Mouse (Mus musculus) midbrain, embryonic 15.5 days (tissue): ENCODE results near the gene Mucl3. TPM values are rescaled to one million over a fixed set of nuclear protein-coding genes. Genes with fewer than 3 reads are reported as not detected.

Experiments used
- ATAC-seq: fragments of 200-750 bp; cut with Nextera tagmentation; replicated peaks from 2 replicates; pipeline ENCODE4 v1.8.0; 2017; ENCODE audit warnings: moderate TSS enrichment
- H3K27ac ChIP-seq: fragments of 300-500 bp; sonication (generic); 2 replicates; pipeline ENCODE4 v1.5.1; 2015; ENCODE audit warnings: mild to moderate bottlenecking, inconsistent platforms
- H3K27me3 ChIP-seq: fragments of 300-500 bp; sonication (generic); replicated peaks from 2 replicates; pipeline ENCODE4 v1.6.1; 2015; ENCODE audit warnings: inconsistent platforms
- H3K36me3 ChIP-seq: fragments of 300-500 bp; sonication (generic); replicated peaks from 2 replicates; pipeline ENCODE4 v1.6.1; 2015; ENCODE audit warnings: inconsistent platforms
- H3K4me1 ChIP-seq: fragments of 300-500 bp; sonication (generic); 2 replicates; pipeline ENCODE4 v1.6.1; 2015; ENCODE audit warnings: inconsistent platforms
- H3K4me2 ChIP-seq: fragments of 300-500 bp; sonication (generic); 2 replicates; pipeline ENCODE4 v1.6.1; 2015; ENCODE audit warnings: inconsistent platforms, mild to moderate bottlenecking, moderate library complexity
- H3K4me3 ChIP-seq: fragments of 300-500 bp; sonication (generic); 2 replicates; pipeline ENCODE4 v1.5.1; 2015; ENCODE audit warnings: mild to moderate bottlenecking, inconsistent platforms
- H3K9ac ChIP-seq: fragments of 300-500 bp; sonication (generic); 2 replicates; pipeline ENCODE4 v1.6.1; 2015; ENCODE audit warnings: mild to moderate bottlenecking, inconsistent platforms
- H3K9me3 ChIP-seq: fragments of 300-500 bp; sonication (generic); 2 replicates; pipeline ENCODE4 v1.6.1; 2016; ENCODE audit warnings: inconsistent platforms
- WGBS: fragments of 180-500 bp; shearing (Covaris S2); methylation state at CpG from one replicate; pipeline ENCODE4 v1.1.7; 2015; ENCODE audit warnings: mixed read lengths; 5-methylcytosine and 5-hydroxymethylcytosine counted together
- polyA plus RNA-seq: library from polyadenylated mRNA; unstranded; fragments of >200 nt; fragmentation: Nextera tagmentation; extraction: Ambion mirVana; gene quantifications from 2 replicates; pipeline ENCODE4 v1.2.1, GENCODE M21; 2015

The Mucl3 gene
- not detected in 2 replicates for polyA plus RNA-seq

GRCm38 (mm10) chr17:35643609-35644236, at the start of gene Mucl3:
Gene Mucl3, minus strand, starts transcription at chr17:35643695.
- H3K27me3 ChIP-seq = no peaks in the 10 kb centered on the region
- no peak for ATAC-seq
- H3K27ac ChIP-seq = no peak within 1 kb of the TSS
- no peaks in the 10 kb centered on the region for H3K36me3 ChIP-seq
- no peak within 1 kb of the TSS for H3K9ac ChIP-seq
- no peak within 1 kb of the TSS for H3K4me3 ChIP-seq
- WGBS = 70% methylated on average over 13 of the region's 13 CpGs
- H3K4me1 ChIP-seq = no peaks in the 10 kb centered on the region
- no peak within 1 kb of the TSS for H3K4me2 ChIP-seq
- H3K9me3 ChIP-seq = no peaks in the 10 kb centered on the region

- Histone ChIP-seq H3K4me2 (no peak overlapping the region), H3K27me3 (no peaks in the 10 kb centered on the region), H3K27ac (no peak overlapping the region), H3K36me3 (peaks cover 62% of the 10 kb centered on the region), H3K9ac (no peak overlapping the region), H3K4me1 (peaks cover 8% of the 10 kb centered on the region), H3K9me3 (no peaks in the 10 kb centered on the region), H3K4me3 (no peak overlapping the region)
- no peak for ATAC-seq
- WGBS = 85% methylated on average over 4 of the region's 4 CpGs
Observed at GRCm38 (mm10) chr17:35692368-35692767, 48.9 kb upstream of the Mucl3 start.

GRCm38 (mm10) chr17:35691811-35692210, 48.3 kb upstream of the Mucl3 start:
- H3K36me3 ChIP-seq = peaks cover 65% of the 10 kb centered on the region
- H3K4me2 ChIP-seq = no peak overlapping the region
- H3K27ac ChIP-seq = no peak overlapping the region
- no peak overlapping the region for H3K9ac ChIP-seq
- no peak overlapping the region for H3K4me3 ChIP-seq
- no peaks in the 10 kb centered on the region for H3K27me3 ChIP-seq
- H3K9me3 ChIP-seq = no peaks in the 10 kb centered on the region
- 83% methylated on average over 4 of the region's 4 CpGs for WGBS
- ATAC-seq = no peak
- peaks cover 2% of the 10 kb centered on the region for H3K4me1 ChIP-seq

- no peak overlapping the region for H3K4me3 ChIP-seq
- WGBS = 92% methylated on average over 18 of the region's 18 CpGs
Observed at GRCm38 (mm10) chr17:35689936-35690645, 46.6 kb upstream of the Mucl3 start.

GRCm38 (mm10) chr17:35688347-35689175, 45.1 kb upstream of the Mucl3 start:
- 88% methylated on average over 25 of the region's 25 CpGs for WGBS
- Histone ChIP-seq H3K27me3 (no peaks in the 10 kb centered on the region), H3K9me3 (no peaks in the 10 kb centered on the region), H3K4me3 (no peak overlapping the region), H3K4me2 (no peak overlapping the region), H3K9ac (no peak overlapping the region), H3K36me3 (peaks cover 76% of the 10 kb centered on the region), H3K27ac (no peak overlapping the region), H3K4me1 (peaks cover 16% of the 10 kb centered on the region)
- ATAC-seq = no peak

More at GRCm38 (mm10) chr17:35689936-35690645, 46.6 kb upstream of the Mucl3 start:
- no peak overlapping the region for H3K27ac ChIP-seq
- ATAC-seq = no peak
- no peaks in the 10 kb centered on the region for H3K9me3 ChIP-seq
- H3K4me2 ChIP-seq = no peak overlapping the region
- H3K4me1 ChIP-seq = peaks cover 14% of the 10 kb centered on the region
- H3K9ac ChIP-seq = no peak overlapping the region
- peaks cover 74% of the 10 kb centered on the region for H3K36me3 ChIP-seq
- H3K27me3 ChIP-seq = no peaks in the 10 kb centered on the region

- H3K27me3 ChIP-seq = no peaks in the 10 kb centered on the region
- H3K4me1 ChIP-seq = peaks cover 16% of the 10 kb centered on the region
- no peak overlapping the region for H3K4me3 ChIP-seq
- no peaks in the 10 kb centered on the region for H3K9me3 ChIP-seq
- no peak overlapping the region for H3K4me2 ChIP-seq
- no peak for ATAC-seq
- H3K36me3 ChIP-seq = peaks cover 63% of the 10 kb centered on the region
- peak overlapping the region; percentile 65 for H3K27ac ChIP-seq
- H3K9ac ChIP-seq = no peak overlapping the region
- 41% methylated on average over 9 of the region's 9 CpGs for WGBS
Observed at GRCm38 (mm10) chr17:35685061-35685460, 41.6 kb upstream of the Mucl3 start.

- Histone ChIP-seq H3K36me3 (peaks cover 35% of the 10 kb centered on the region), H3K27me3 (no peaks in the 10 kb centered on the region), H3K4me2 (no peak overlapping the region), H3K9me3 (no peaks in the 10 kb centered on the region), H3K4me3 (no peak overlapping the region), H3K4me1 (peaks cover 16% of the 10 kb centered on the region), H3K27ac (no peak overlapping the region), H3K9ac (no peak overlapping the region)
- ATAC-seq = no peak
- WGBS = 87% methylated on average over 13 of the region's 13 CpGs
Observed at GRCm38 (mm10) chr17:35681986-35682385, 38.5 kb upstream of the Mucl3 start.

GRCm38 (mm10) chr17:35680591-35680990, 37.1 kb upstream of the Mucl3 start:
- no peak for ATAC-seq
- Histone ChIP-seq H3K27ac (no peak overlapping the region), H3K27me3 (no peaks in the 10 kb centered on the region), H3K4me2 (no peak overlapping the region), H3K36me3 (peaks cover 28% of the 10 kb centered on the region; the same call in 1 of the 2 replicates), H3K9me3 (no peaks in the 10 kb centered on the region), H3K4me3 (no peak overlapping the region), H3K4me1 (peaks cover 8% of the 10 kb centered on the region), H3K9ac (no peak overlapping the region)
- WGBS = 44% methylated on average over 6 of the region's 6 CpGs

- peak within 1 kb of the TSS; percentile 72 for H3K27ac ChIP-seq
- peaks cover 10% of the 10 kb centered on the region for H3K4me1 ChIP-seq
- H3K4me2 ChIP-seq = peak within 1 kb of the TSS; percentile 91
- WGBS = 2% methylated on average over 23 of the region's 23 CpGs
- H3K9me3 ChIP-seq = no peaks in the 10 kb centered on the region
- H3K4me3 ChIP-seq = peak within 1 kb of the TSS; percentile 82
- peak within 1 kb of the TSS; percentile 95 for H3K9ac ChIP-seq
- no peaks in the 10 kb centered on the region for H3K27me3 ChIP-seq
- H3K36me3 ChIP-seq = no peaks in the 10 kb centered on the region
- peak; percentile 97 for ATAC-seq
Observed at GRCm38 (mm10) chr17:35673416-35674035, 30.0 kb upstream of the Mucl3 start, which contains the start of gene Gtf2h4. Gene Gtf2h4, minus strand, starts transcription at chr17:35673739.

GRCm38 (mm10) chr17:35672527-35672926, 29.0 kb upstream of the Mucl3 start:
- Histone ChIP-seq H3K9ac (no peak overlapping the region), H3K27ac (no peak overlapping the region), H3K4me3 (peak overlapping the region; percentile 82), H3K4me2 (peak overlapping the region; percentile 91; the same call in 1 of the 2 replicates), H3K4me1 (peaks cover 18% of the 10 kb centered on the region), H3K9me3 (no peaks in the 10 kb centered on the region), H3K27me3 (no peaks in the 10 kb centered on the region), H3K36me3 (no peaks in the 10 kb centered on the region)
- no peak for ATAC-seq
- WGBS = 89% methylated on average over 6 of the region's 6 CpGs

- WGBS = 89% methylated on average over 6 of the region's 6 CpGs
- H3K36me3 ChIP-seq = no peaks in the 10 kb centered on the region
- ATAC-seq = no peak
- no peak overlapping the region for H3K27ac ChIP-seq
- no peaks in the 10 kb centered on the region for H3K27me3 ChIP-seq
- peaks cover 19% of the 10 kb centered on the region for H3K4me1 ChIP-seq
- H3K9ac ChIP-seq = no peak overlapping the region
- H3K4me3 ChIP-seq = no peak overlapping the region
- no peak overlapping the region for H3K4me2 ChIP-seq
- H3K9me3 ChIP-seq = no peaks in the 10 kb centered on the region
Observed at GRCm38 (mm10) chr17:35671846-35672245, 28.4 kb upstream of the Mucl3 start.

- Histone ChIP-seq H3K9ac (no peak overlapping the region), H3K27me3 (no peaks in the 10 kb centered on the region), H3K4me3 (no peak overlapping the region), H3K4me2 (no peak overlapping the region), H3K9me3 (no peaks in the 10 kb centered on the region), H3K4me1 (peaks cover 24% of the 10 kb centered on the region), H3K27ac (no peak overlapping the region), H3K36me3 (no peaks in the 10 kb centered on the region)
- no peak for ATAC-seq
- 97% methylated on average over 9 of the region's 9 CpGs for WGBS
Observed at GRCm38 (mm10) chr17:35669731-35670130, 26.2 kb upstream of the Mucl3 start.
